Mouse (Mus musculus) CD4-positive, CD25-positive, alpha-beta regulatory T cell, adult 9 weeks (primary cell): ENCODE results near the gene Gpr149. TPM values are rescaled to one million over a fixed set of nuclear protein-coding genes. Genes with fewer than 3 reads are reported as not detected.

Experiments
- polyA plus RNA-seq: library from polyadenylated mRNA; unstranded; fragments of 100-300 nt; shearing (Covaris generic); gene quantifications from one replicate; pipeline ENCODE4 v1.2.1, GENCODE M21; 2017

The Gpr149 gene
- polyA plus RNA-seq: not detected

GRCm38 (mm10) chr3:62604973-62605372 lies at the start of gene Gpr149:
TSS of gene Gpr149 (minus strand) at chr3:62605140.

GRCm38 (mm10) chr3:62506488-62507205 lies 98.3 kb downstream of the Gpr149 start, which contains the start of gene Dhx36:
TSS of gene Dhx36 (minus strand) at chr3:62507004.

Other genes starting within 250 kb of the Gpr149 start
- 11.0 TPM for gene Dhx36, start 98.1 kb downstream of the Gpr149 start, polyA plus RNA-seq